Mouse (Mus musculus): Measurements from ENCODE around the gene Copg1.

DNA sequence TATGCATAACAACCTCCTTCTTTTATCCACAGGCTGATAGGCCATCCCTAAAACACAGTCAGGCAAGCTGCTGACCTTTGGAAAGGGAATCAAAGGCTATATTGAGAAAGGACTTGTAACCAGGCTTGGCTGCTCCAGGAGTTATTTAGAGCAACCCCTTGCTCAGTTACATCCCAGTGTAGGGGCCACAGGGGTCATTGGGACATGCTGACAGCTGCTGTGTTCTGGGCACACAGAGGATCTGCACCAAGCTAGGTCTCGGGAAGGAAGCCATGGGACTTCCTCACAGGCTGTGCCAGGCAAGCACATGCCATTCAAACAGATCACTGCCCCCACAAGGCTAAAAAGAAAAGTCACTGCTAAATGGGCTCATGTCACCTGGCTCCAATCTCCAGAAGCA lies 14.5 kb upstream of the Copg1 start:
- TF ChIP-seq POLR2A (IDR thresholded peaks at IDR 0.05; ENCODE audit: low read depth, low read length) (no peak), CTCF (IDR thresholded peaks at IDR 0.05; ENCODE audit: borderline replicate concordance, insufficient read depth, low read length) (no peak)
